Mouse (Mus musculus) heart, postnatal 14 days (tissue): ENCODE results near the gene Rapgef4. TPM values are rescaled to one million over a fixed set of nuclear protein-coding genes. Genes with fewer than 3 reads are reported as not detected.

Experiments used
- DNase-seq, 2 experiments: peaks; one replicate each; pipeline ENCODE4 v3.0.0; 2021 to 2022
- intact Hi-C: fragments of 180-260 bp; cut with DNase I; formaldehyde crosslinking; loops from one replicate; pipeline ENCODE4 v1.15.1; 2025
- total RNA-seq, 2 experiments: library from RNA; stranded (reverse); gene quantifications; 2 replicates each; pipeline ENCODE4 v1.2.3; 2021

Rapgef4 gene
- total RNA-seq, 2 experiments from 2014 or later, result 18.9 to 19.3 TPM

DNA sequence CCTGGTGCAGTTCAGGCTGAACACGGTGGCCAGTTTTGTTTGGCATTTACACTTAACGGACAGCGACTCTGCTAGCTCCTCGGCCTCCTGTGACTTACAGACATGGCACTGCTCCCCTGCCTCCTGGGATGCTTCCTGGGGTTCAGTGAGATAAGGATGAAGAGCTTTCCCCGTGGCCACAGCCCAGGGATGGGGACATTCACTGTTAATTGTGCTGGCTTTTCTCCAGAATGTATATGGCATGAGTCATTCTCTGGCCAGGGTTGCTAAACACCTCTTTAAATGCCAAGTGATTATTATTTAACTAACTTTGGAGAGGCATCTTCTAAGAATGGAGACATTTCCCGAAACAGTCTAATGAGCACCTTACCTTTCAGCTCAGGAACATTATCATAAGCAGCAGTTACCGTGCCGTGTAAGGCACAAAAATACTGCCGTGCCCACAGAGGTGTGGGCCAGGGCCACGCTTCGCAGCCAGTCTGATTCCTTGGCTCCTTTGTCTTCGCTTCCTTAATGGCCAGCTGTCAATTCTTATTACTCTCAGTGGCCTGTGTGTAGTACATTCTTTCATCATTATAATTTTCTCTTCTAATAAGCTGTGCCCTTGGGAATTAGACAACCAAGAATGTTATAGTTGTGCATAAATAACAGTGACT is 126.6 kb downstream of the Rapgef4 start:
- intact Hi-C loops, result no loop called here
- DNase-seq, result no peak

- intact Hi-C loops, result no loop called here
- DNase-seq, result no peak
Measured at GRCm38 (mm10) chr2:72108448-72109312, 127.6 kb downstream of the Rapgef4 start.

GRCm38 (mm10) chr2:72110404-72110803 is 129.4 kb downstream of the Rapgef4 start:
- DNase-seq, result no peak
- intact Hi-C loops, result no loop called here

DNA sequence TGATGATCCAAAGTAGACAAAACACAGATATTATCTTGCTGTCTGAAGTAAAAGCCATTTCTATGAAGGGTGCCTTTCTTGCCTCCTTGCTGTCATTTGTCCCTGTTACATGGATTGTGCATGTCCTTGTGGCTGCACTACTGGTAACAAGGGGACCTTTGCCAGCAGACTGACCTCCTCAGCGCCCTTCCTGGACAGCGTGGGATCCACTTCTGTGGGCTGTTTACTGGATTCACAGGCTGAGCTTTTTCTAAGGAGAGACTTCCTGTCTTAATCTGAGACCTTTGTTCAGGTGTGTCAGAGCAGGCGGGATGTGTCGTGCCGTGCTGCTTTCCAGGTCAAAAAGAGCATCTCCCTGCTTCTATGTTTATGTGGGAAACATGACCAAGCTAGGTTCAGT is 132.7 kb downstream of the Rapgef4 start:
- intact Hi-C loops, result no loop called here

DNA sequence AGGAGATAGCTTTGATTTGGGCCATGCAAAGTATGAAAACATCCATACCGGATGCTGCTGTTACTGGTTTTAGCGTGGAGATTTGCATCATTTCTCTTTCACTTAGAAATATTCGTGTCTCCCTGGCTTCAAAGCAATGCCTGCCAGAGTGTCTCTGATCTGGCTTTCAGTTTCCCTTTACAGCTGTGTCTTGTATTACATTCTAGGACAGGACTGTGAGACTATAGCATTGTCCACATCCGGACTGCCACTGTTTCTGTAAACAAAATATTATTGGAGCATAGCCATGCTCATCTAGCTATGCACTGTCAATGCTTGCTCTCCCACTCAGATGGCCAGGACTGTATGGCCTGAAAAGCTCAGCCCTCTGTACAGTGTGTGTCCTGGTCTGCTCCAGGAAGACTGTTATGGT is 133.1 kb downstream of the Rapgef4 start:
- intact Hi-C loops, result no loop called here
- DNase-seq, result no peak

More for the DNA sequence above, 132.7 kb downstream of the Rapgef4 start:
- DNase-seq, result peak in 1 of 2 experiments; percentile 44

DNA sequence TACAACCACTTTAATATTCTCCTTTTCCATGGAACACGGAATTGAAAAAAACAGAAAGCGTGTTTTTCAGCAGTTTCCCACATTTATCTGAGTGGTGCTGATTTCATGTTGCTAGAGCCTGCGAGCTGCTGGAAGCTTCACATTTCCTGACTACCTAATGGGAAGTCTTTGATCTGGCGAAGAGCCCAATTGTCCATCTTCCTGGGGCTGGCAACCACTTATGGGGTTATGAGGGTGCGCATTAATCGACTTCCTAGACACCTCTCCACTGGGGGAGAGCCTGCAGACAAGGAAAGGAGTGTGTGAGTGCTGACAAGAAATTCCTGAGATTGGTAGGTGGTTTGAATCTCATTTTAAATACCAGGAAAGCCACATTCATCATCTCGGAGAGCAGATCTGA is 135.1 kb downstream of the Rapgef4 start:
- intact Hi-C loops, result no loop called here
- no peak for DNase-seq

DNA sequence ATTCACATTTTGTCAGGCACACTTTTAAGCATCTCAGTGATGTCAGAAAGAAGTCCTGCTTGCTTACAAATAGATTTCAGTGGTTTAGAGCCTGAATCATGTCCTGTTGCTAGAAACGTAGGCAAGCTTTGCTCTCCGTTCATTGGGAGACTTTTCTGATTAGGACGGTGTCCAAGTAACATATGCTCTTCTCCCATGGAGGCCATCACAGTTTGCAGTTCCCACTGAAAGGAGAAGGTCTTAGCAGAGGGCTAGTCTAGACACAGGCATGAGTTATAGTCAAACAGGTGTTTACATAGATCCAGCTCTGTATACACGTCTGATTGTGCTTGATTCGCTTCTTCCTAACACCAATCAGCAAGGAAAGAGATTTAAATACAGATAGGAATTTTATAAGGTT is 135.7 kb downstream of the Rapgef4 start:
- DNase-seq, result no peak
- intact Hi-C loops, result no loop called here

GRCm38 (mm10) chr2:72117138-72118011 is 136.3 kb downstream of the Rapgef4 start:
- DNase-seq, result peak; percentile 71 to 74
- intact Hi-C loops, result no loop called here

DNA sequence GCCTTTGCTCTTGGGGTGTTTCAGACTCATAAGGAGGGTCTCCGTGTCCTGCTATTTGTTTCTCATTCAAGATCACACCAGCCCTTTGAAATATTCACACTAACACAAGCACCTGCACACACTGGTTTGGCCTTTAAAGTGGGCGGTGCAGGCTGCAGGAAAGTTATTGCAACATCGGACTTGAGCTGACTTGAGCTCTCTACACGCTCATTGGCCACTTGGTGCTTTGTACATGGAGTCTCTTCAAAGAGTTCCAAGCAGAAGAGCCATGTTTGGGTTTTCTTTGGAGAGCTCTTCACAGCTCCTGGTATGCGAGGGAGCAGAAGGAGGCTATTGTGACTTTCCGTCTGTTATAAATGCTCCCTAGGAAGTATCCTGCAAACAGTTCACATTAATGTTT is 139.2 kb downstream of the Rapgef4 start:
- DNase-seq, result no peak
- intact Hi-C loops, result no loop called here

GRCm38 (mm10) chr2:72122410-72123223 is 141.6 kb downstream of the Rapgef4 start:
- DNase-seq, result no peak
- intact Hi-C loops, result no loop called here

DNA sequence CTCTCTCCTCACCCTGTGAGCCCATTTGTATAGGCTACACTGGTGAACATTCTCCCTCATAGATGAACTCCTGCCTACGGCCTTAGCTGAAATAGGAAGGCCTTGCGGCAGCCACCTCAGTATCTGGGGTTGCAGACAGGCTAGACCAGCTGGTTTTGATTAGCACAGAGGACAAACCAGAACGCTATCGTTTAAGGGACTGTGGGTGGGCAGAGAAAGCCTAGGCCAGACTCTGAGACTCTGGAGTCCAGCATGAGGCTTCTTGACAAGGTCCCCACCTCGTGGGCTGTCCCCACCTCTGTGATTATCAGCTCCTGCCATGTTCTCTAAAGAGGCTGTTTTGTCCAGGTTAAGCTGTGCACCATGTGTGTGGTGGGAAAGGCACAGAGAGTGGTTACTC is 142.8 kb downstream of the Rapgef4 start:
- DNase-seq, result no peak
- intact Hi-C loops, result no loop called here

DNA sequence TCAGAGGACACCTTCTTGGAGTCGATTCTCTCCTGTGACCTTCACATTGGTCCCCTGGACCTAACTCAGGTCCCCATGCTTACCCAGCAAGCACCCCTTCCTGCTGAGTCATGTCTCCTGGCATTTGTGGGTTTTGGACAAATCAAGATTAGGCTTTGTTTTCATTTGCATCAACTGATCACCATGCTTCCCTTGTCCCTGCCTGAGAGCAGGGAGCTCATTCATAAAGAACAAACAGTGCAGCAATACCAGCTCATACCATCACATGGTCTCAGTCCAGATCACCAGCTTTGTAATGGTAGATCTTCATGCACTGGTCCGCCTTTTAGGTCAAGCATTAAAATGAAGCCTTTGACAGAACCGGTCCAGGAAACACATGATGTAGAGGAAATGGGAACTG is 144.7 kb downstream of the Rapgef4 start:
- intact Hi-C loops, result no loop called here

GRCm38 (mm10) chr2:72126411-72126810 is 145.4 kb downstream of the Rapgef4 start:
- no peak for DNase-seq
- intact Hi-C loops, result no loop called here

More for the DNA sequence above, 144.7 kb downstream of the Rapgef4 start:
- no peak for DNase-seq

GRCm38 (mm10) chr2:72129612-72130311 is 148.7 kb downstream of the Rapgef4 start:
- no peak for DNase-seq
- intact Hi-C loops, result no loop called here

GRCm38 (mm10) chr2:72132222-72132621 is 151.2 kb downstream of the Rapgef4 start:
- intact Hi-C loops, result no loop called here
- no peak for DNase-seq

- no peak for DNase-seq
- intact Hi-C loops, result no loop called here
Measured at GRCm38 (mm10) chr2:72136045-72136444, 155.0 kb downstream of the Rapgef4 start.

GRCm38 (mm10) chr2:72136486-72137264 is 155.6 kb downstream of the Rapgef4 start:
- intact Hi-C loops, result no loop called here
- DNase-seq, result no peak
